Mouse (Mus musculus) bone marrow, adult 2 months (tissue): ENCODE results near the gene Nlrc4.

Source experiments
- CTCF ChIP-seq: fragments of 200-500 bp; IDR thresholded peaks from 2 replicates; pipeline ENCODE4 v1.5.1; 2011; ENCODE audit warnings: low read length, control low read depth; ENCODE audit not compliant: control insufficient read depth, insufficient read depth
- POLR2A ChIP-seq: fragments of 200-500 bp; IDR thresholded peaks from 2 replicates; pipeline ENCODE4 v1.6.1; 2011; ENCODE audit warnings: low read depth, mild to moderate bottlenecking, control low read depth, low read length, borderline replicate concordance; ENCODE audit not compliant: control insufficient read depth

GRCm38 (mm10) chr17:74432631-74433030, 26.3 kb downstream of the Nlrc4 start:
- TF ChIP-seq POLR2A (no peak), CTCF (no peak)
